Mouse (Mus musculus): ENCODE results near the gene Traf3ip1.
"Not testable (repeated sequence)": the region's sequence is repeated elsewhere in the genome, so short reads cannot be mapped to it uniquely, and the experiment has no call there.

Gene Traf3ip1

GRCm38 (mm10) chr1:91466186-91466585 is 28.3 kb upstream of the Traf3ip1 start:
- no peak for DNase-seq

GRCm38 (mm10) chr1:91469888-91470419 is 24.5 kb upstream of the Traf3ip1 start:
- DNase-seq, result no peak

GRCm38 (mm10) chr1:91478145-91478544 is 16.3 kb upstream of the Traf3ip1 start:
- not testable (repeated sequence) for DNase-seq

GRCm38 (mm10) chr1:91478958-91479357 is 15.5 kb upstream of the Traf3ip1 start:
- DNase-seq, result no peak

GRCm38 (mm10) chr1:91482616-91483211 is 11.7 kb upstream of the Traf3ip1 start:
- DNase-seq, result no peak

GRCm38 (mm10) chr1:91483304-91484010 is 11.0 kb upstream of the Traf3ip1 start:
- peak; percentile 72 to 80 for DNase-seq

GRCm38 (mm10) chr1:91484011-91484346 is 10.5 kb upstream of the Traf3ip1 start:
- DNase-seq, result no peak

- no peak for DNase-seq
Observed at GRCm38 (mm10) chr1:91485422-91485821, 9.0 kb upstream of the Traf3ip1 start.

- no peak for DNase-seq
Observed at GRCm38 (mm10) chr1:91486165-91486564, 8.3 kb upstream of the Traf3ip1 start.

- no peak for DNase-seq
Observed at GRCm38 (mm10) chr1:91490322-91490721, 4.1 kb upstream of the Traf3ip1 start.

GRCm38 (mm10) chr1:91492740-91493139 is 1.7 kb upstream of the Traf3ip1 start:
- no peak for DNase-seq

- DNase-seq, result no peak
Observed at GRCm38 (mm10) chr1:91493938-91494337, 509 bp upstream of the Traf3ip1 start.

GRCm38 (mm10) chr1:91495321-91495720 is 874 bp downstream of the Traf3ip1 start:
- no peak for DNase-seq

- no peak for DNase-seq
Observed at GRCm38 (mm10) chr1:91498579-91498978, 4.1 kb downstream of the Traf3ip1 start.

GRCm38 (mm10) chr1:91504615-91505014 is 10.2 kb downstream of the Traf3ip1 start:
- no peak for DNase-seq

GRCm38 (mm10) chr1:91514916-91515315 is 20.5 kb downstream of the Traf3ip1 start:
- DNase-seq, result no peak

- no peak for DNase-seq
Observed at GRCm38 (mm10) chr1:91515642-91516041, 21.2 kb downstream of the Traf3ip1 start.

GRCm38 (mm10) chr1:91523759-91524158 is 29.3 kb downstream of the Traf3ip1 start:
- peak; percentile 45 to 52 for DNase-seq

- no peak for DNase-seq
Observed at GRCm38 (mm10) chr1:91525838-91526237, 31.4 kb downstream of the Traf3ip1 start.

- no peak for DNase-seq
Observed at GRCm38 (mm10) chr1:91530166-91530565, 35.7 kb downstream of the Traf3ip1 start.

GRCm38 (mm10) chr1:91532243-91532642 is 37.8 kb downstream of the Traf3ip1 start:
- DNase-seq, result no peak

- DNase-seq, result no peak
Observed at GRCm38 (mm10) chr1:91532892-91533291, 38.4 kb downstream of the Traf3ip1 start.

- DNase-seq, result no peak
Observed at GRCm38 (mm10) chr1:91533483-91533882, 39.0 kb downstream of the Traf3ip1 start.

- DNase-seq, result no peak
Observed at GRCm38 (mm10) chr1:91533961-91534723, 39.7 kb downstream of the Traf3ip1 start.
